Mouse (Mus musculus): ENCODE results near the gene Psmc3. TPM values are rescaled to one million over a fixed set of nuclear protein-coding genes. Genes with fewer than 3 reads are reported as not detected.

Gene Psmc3
- total RNA-seq, 2 experiments from 2014 or later: 199 to 219 TPM

GRCm38 (mm10) chr2:91080784-91081513 lies 27.1 kb downstream of the Psmc3 start:
- no peak for DNase-seq (ENCODE audit: low spot score in 2 of 2)

- no peak for DNase-seq (ENCODE audit: low spot score in 2 of 2)
Observed at GRCm38 (mm10) chr2:91081775-91082695, 28.2 kb downstream of the Psmc3 start, which contains the start of gene Spi1. TSS of gene Spi1 (plus strand) at chr2:91082390.

- no peak for DNase-seq (ENCODE audit: low spot score in 2 of 2)
Observed at GRCm38 (mm10) chr2:91082844-91083243, 29.0 kb downstream of the Psmc3 start.

- no peak for DNase-seq (ENCODE audit: low spot score in 2 of 2)
Observed at GRCm38 (mm10) chr2:91083366-91083940, 29.6 kb downstream of the Psmc3 start.

GRCm38 (mm10) chr2:91084179-91084820 lies 30.5 kb downstream of the Psmc3 start:
- DNase-seq (ENCODE audit: low spot score in 2 of 2): no peak

GRCm38 (mm10) chr2:91085494-91086391 lies 31.9 kb downstream of the Psmc3 start:
- no peak for DNase-seq (ENCODE audit: low spot score in 2 of 2)

- no peak for DNase-seq (ENCODE audit: low spot score in 2 of 2)
Observed at GRCm38 (mm10) chr2:91086392-91087237, 32.8 kb downstream of the Psmc3 start.

- no peak for DNase-seq (ENCODE audit: low spot score in 2 of 2)
Observed at GRCm38 (mm10) chr2:91087453-91087852, 33.6 kb downstream of the Psmc3 start.

- DNase-seq (ENCODE audit: low spot score in 2 of 2): no peak
Observed at GRCm38 (mm10) chr2:91088987-91089386, 35.2 kb downstream of the Psmc3 start.

GRCm38 (mm10) chr2:91090208-91090607 lies 36.4 kb downstream of the Psmc3 start:
- DNase-seq (ENCODE audit: low spot score in 2 of 2): peak in 1 of 2 experiments; percentile 26

- no peak for DNase-seq (ENCODE audit: low spot score in 2 of 2)
Observed at GRCm38 (mm10) chr2:91090827-91091226, 37.0 kb downstream of the Psmc3 start.

GRCm38 (mm10) chr2:91096524-91096923 lies 42.7 kb downstream of the Psmc3 start:
- no peak for DNase-seq (ENCODE audit: low spot score in 2 of 2)

- no peak for DNase-seq (ENCODE audit: low spot score in 2 of 2)
Observed at GRCm38 (mm10) chr2:91097015-91097414, 43.2 kb downstream of the Psmc3 start.

- DNase-seq (ENCODE audit: low spot score in 2 of 2): no peak
Observed at GRCm38 (mm10) chr2:91098156-91098555, 44.3 kb downstream of the Psmc3 start.

- DNase-seq (ENCODE audit: low spot score in 2 of 2): peak; percentile 77 to 94
Observed at GRCm38 (mm10) chr2:91101124-91101740, 47.4 kb downstream of the Psmc3 start.

- no peak for DNase-seq (ENCODE audit: low spot score in 2 of 2)
Observed at GRCm38 (mm10) chr2:91108156-91108555, 54.3 kb downstream of the Psmc3 start.

GRCm38 (mm10) chr2:91109241-91109640 lies 55.4 kb downstream of the Psmc3 start:
- no peak for DNase-seq (ENCODE audit: low spot score in 2 of 2)

GRCm38 (mm10) chr2:91109807-91110385 lies 56.1 kb downstream of the Psmc3 start:
- DNase-seq (ENCODE audit: low spot score in 2 of 2): no peak
